Mouse (Mus musculus): ENCODE results near the gene Slc39a3.

GRCm38 (mm10) chr10:80981564-80982112, 55.6 kb downstream of the Slc39a3 start:
- TF ChIP-seq CTCF (IDR thresholded peaks at IDR 0.05; ENCODE audit: low read depth, low read length) = no peak
- TF ChIP-seq POLR2A (IDR thresholded peaks at IDR 0.05; ENCODE audit: extremely low read depth, insufficient read depth, low read length) = no peak
